Mouse (Mus musculus) kidney, adult 11 months (tissue): ENCODE data around the gene Zbtb12.

Experiments
- DNase-seq: peaks from one replicate; pipeline ENCODE4 v3.0.0; 2022

Gene Zbtb12

GRCm38 (mm10) chr17:34902895-34903294, 23.6 kb downstream of the Zbtb12 start:
- DNase-seq: no peak

GRCm38 (mm10) chr17:34910982-34911381, 31.7 kb downstream of the Zbtb12 start:
- DNase-seq: peak; percentile 73

- DNase-seq: peak; percentile 81
Observed at GRCm38 (mm10) chr17:34911945-34912351, 32.7 kb downstream of the Zbtb12 start.

- DNase-seq: peak; percentile 48
Observed at GRCm38 (mm10) chr17:34913930-34914665, 34.8 kb downstream of the Zbtb12 start, which contains the start of gene Slc44a4. Slc44a4 (plus strand) TSS chr17:34914466.

- DNase-seq: peak; percentile 87
Observed at GRCm38 (mm10) chr17:34915410-34915831, 36.1 kb downstream of the Zbtb12 start.

GRCm38 (mm10) chr17:34916316-34916715, 37.0 kb downstream of the Zbtb12 start:
- DNase-seq: no peak

- no peak for DNase-seq
Observed at GRCm38 (mm10) chr17:34917188-34917587, 37.9 kb downstream of the Zbtb12 start.

- DNase-seq: no peak
Observed at GRCm38 (mm10) chr17:34922939-34923338, 43.7 kb downstream of the Zbtb12 start.

GRCm38 (mm10) chr17:34924258-34924657, 45.0 kb downstream of the Zbtb12 start:
- DNase-seq: no peak

- no peak for DNase-seq
Observed at GRCm38 (mm10) chr17:34927306-34928019, 48.2 kb downstream of the Zbtb12 start.

- DNase-seq: no peak
Observed at GRCm38 (mm10) chr17:34928841-34929240, 49.6 kb downstream of the Zbtb12 start.

- peak; percentile 99 for DNase-seq
Observed at GRCm38 (mm10) chr17:34931061-34931734, 51.9 kb downstream of the Zbtb12 start, which contains the start of gene Neu1. Neu1 (plus strand) TSS chr17:34931253.

GRCm38 (mm10) chr17:34931735-34932098, 52.4 kb downstream of the Zbtb12 start:
- DNase-seq: no peak

- DNase-seq: no peak
Observed at GRCm38 (mm10) chr17:34932287-34932686, 53.0 kb downstream of the Zbtb12 start.

- peak; percentile 75 for DNase-seq
Observed at GRCm38 (mm10) chr17:34934031-34934430, 54.7 kb downstream of the Zbtb12 start.

- no peak for DNase-seq
Observed at GRCm38 (mm10) chr17:34934830-34935229, 55.5 kb downstream of the Zbtb12 start.

- DNase-seq: peak; percentile 83
Observed at GRCm38 (mm10) chr17:34937960-34938505, 58.8 kb downstream of the Zbtb12 start.

GRCm38 (mm10) chr17:34941344-34942041, 62.2 kb downstream of the Zbtb12 start:
- no peak for DNase-seq

- DNase-seq: peak; percentile 51
Observed at GRCm38 (mm10) chr17:34943128-34943815, 64.0 kb downstream of the Zbtb12 start.

GRCm38 (mm10) chr17:34944362-34944761, 65.1 kb downstream of the Zbtb12 start:
- DNase-seq: peak; percentile 47
